Mouse (Mus musculus) thymus, postnatal 10 days (tissue): ENCODE results near the gene Kcnip1.

Source experiments
- DNase-seq, 2 experiments: peaks; one replicate each; pipeline ENCODE4 v3.0.0; 2021; ENCODE audit warnings: low spot score in 2 of 2

Gene Kcnip1

GRCm38 (mm10) chr11:33939456-33940113, 53.4 kb downstream of the Kcnip1 start:
- DNase-seq: peak in 1 of 2 experiments; percentile 39

GRCm38 (mm10) chr11:33938561-33939274, 54.2 kb downstream of the Kcnip1 start:
- peak; percentile 76 to 78 for DNase-seq

DNA sequence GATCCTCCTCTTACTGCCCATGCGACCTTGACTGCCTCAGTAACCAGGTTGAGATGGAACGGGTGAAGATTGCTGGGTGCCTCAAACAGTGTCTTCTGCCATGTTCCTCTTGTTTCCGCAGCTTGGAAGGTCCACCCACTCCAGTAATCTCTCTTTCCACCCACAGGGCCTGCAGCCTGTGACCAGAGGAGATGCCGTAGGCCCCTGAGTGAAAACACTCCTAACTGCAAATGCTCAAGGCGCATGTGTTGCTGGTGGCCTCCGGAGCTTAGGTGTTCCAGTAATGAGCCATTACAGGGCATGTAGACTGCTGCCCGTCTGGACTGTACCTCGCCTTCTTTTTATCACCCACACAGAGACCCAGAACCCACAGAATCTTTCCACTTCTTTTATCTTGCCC, 55.3 kb downstream of the Kcnip1 start:
- no peak for DNase-seq

- peak; percentile 20 to 62 for DNase-seq
Measured at GRCm38 (mm10) chr11:33934286-33934685, 58.7 kb downstream of the Kcnip1 start.

GRCm38 (mm10) chr11:33932386-33933111, 60.4 kb downstream of the Kcnip1 start:
- DNase-seq: no peak

DNA sequence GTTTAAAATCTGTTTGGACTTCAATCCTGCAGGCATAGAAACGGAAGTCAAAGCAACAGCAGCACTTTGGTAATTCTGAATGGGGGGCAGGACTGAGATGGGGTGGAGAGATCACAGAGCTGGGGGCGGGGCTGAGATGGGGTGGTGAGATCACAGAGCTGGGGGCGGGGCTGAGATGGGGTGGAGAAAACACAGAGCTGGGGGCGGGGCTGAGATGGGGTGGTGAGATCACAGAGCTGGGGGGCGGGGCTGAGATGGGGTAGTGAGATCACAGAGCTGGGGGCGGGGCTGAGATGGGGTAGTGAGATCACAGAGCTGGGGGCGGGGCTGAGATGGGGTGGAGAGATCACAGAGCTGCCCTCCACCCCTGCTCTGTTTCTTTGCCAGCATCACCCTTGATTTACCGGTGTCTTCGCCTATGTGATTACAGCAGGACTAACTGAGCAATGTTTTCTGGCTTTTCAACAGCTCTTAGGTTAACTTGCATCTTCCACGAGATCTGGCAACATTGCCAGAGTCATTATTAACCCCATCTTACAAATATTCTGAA, 61.0 kb downstream of the Kcnip1 start:
- DNase-seq: peak; percentile 73 to 75

GRCm38 (mm10) chr11:33929412-33929811, 63.5 kb downstream of the Kcnip1 start:
- DNase-seq: no peak

- peak in 1 of 2 experiments; percentile 67 for DNase-seq
Measured at GRCm38 (mm10) chr11:33928658-33929057, 64.3 kb downstream of the Kcnip1 start.

DNA sequence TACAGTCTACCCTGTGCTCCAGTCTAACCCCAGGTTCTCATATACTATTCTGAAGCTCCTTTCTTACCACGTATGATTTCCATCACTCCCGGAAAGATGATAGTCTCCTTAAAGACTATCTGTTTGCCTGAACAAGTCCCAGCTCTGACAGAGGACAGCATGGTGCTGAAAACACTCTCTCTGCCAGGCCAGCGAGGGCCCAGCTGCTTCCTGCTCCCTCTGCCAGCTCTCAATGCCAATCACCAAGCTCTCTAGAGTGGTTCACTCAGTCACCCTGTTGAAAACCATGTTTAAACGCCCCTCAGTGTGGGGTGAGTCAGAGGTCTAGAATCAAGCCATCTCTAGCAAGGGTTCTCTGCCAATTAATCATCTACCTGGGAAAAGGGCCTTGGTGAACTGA, 65.1 kb downstream of the Kcnip1 start:
- DNase-seq: no peak

DNA sequence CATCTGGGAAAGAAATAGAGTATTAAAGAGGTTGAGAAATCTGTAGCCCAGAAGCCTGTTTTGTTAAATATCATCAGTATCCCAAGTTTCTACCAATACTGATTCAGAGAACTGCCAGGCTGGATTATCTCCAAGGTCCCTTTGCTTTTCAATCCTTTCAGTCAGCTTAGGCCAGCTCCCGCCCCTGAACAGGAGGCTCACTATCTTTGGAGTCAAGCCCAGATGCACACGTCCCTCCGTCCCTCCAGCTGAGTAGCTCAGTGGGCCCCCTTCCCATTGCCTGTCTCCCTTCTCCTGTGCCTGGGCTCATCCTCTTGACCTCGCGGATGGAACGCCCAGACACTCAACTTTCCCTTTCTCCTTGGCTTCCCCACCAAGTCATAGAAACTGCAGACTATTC, 65.6 kb downstream of the Kcnip1 start:
- DNase-seq: no peak

GRCm38 (mm10) chr11:33926551-33926950, 66.4 kb downstream of the Kcnip1 start:
- DNase-seq: no peak

DNA sequence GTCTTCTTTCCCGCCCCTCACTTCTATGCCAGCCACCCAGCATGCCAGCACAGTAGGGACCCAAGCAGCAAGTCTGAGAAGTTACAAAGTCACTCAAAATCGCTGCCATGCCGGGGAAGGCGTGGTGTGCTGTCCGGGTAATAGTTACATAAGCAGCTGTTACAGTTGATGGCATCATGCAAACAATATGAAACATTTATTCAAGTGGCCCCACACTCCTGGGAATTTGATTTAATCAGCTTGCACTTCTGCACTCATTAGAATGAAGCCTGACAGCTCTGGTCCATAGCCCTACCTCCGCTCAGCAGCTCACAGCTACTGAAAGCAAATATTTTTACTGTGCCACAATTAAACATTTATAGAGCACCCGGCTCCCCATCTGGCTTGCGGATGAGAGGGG, 67.2 kb downstream of the Kcnip1 start:
- no peak for DNase-seq

DNA sequence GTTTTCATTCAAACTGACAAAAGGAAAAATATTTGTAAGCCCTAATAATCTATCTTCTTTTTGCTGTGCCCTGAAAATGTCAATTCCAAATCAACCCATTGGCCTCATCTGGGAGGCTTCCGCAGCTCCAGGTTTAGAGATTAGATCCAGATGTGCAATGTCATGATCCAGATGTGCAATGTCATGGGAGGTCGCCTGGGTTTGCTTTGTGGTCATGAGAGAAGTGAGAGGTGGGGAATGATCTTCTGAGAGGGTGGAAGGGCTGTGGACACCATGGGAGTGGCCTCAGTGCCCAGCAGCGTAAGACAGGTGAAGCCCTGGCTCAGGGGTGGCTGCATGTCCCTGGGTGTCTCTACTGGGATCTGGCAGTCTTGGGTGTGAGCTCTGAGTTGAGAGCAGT, 69.9 kb downstream of the Kcnip1 start:
- no peak for DNase-seq

- no peak for DNase-seq
Measured at GRCm38 (mm10) chr11:33921451-33921850, 71.5 kb downstream of the Kcnip1 start.

GRCm38 (mm10) chr11:33919826-33920225, 73.1 kb downstream of the Kcnip1 start:
- DNase-seq: no peak

GRCm38 (mm10) chr11:33918424-33918823, 74.5 kb downstream of the Kcnip1 start:
- DNase-seq: no peak

DNA sequence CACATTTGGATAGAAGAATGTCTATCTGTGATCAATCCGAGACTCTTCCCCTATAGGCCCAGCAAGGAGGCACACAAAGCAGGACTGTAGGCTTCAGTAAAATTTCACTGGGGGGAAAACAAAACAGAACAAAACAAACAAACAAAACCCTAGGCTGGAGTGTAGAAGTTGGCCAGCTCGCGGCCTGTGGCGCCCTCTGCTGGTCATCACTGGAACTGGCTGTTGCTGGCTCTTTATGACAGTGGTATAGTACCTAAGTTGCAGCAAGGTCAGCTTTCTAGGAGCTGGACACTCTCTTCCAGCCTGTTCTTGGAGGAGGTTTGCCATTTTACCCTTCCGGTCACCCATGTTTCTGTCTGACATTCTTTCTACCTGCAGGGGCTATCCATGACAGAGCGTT, 75.4 kb downstream of the Kcnip1 start:
- DNase-seq: peak in 1 of 2 experiments; percentile 75

- no peak for DNase-seq
Measured at GRCm38 (mm10) chr11:33914216-33914615, 78.7 kb downstream of the Kcnip1 start.

- DNase-seq: no peak
Measured at GRCm38 (mm10) chr11:33913061-33913460, 79.9 kb downstream of the Kcnip1 start.

DNA sequence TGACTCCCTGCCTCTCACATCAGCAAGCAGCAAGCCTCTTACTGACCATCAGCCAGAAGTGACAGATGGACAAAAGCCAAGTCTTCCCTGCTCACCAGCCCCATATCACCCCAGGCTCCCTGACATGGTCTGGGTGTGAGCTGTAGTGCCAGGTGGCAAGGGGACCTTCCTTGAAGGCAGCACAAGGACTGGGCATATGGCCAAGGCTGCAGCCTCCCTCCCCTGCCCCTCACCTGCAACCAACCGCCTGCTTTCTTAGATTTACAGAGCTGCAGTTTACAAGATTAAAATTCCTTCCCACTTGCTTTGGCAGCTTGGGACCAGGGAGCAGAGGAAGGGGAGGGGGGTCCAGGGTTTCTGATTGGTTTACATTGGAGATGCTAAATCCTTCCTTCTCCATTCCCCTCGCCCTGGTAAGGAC, 80.8 kb downstream of the Kcnip1 start:
- no peak for DNase-seq

DNA sequence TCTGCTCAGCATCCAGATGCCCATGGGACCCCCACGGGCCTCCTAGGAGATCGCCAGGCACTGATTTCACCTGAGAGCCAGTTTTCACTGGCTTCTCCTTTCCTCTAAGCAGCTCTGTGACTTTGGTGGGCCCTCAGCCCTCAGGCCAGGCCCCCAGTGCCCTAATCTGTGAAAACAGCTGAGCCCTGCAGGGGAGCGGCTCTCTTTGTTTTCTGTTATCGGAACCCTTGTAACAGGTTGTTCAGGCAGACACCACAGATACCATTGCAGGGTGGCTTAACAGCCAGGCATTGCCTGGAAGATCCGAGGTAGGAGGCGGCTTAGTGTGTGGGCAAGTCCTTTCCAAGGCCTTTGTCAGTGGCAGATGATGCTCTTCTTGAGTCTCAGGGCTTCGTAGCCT, 82.0 kb downstream of the Kcnip1 start:
- DNase-seq: no peak
